Mouse (Mus musculus): ENCODE data around the gene Tmem150a. TPM values are rescaled to one million over a fixed set of nuclear protein-coding genes. Genes with fewer than 3 reads are reported as not detected.

Gene Tmem150a
- polyA plus RNA-seq, 1 experiment from 2014 or later: 9.2 TPM

GRCm38 (mm10) chr6:72364985-72365384, 9.7 kb downstream of the Tmem150a start:
- Histone ChIP-seq H3K4me1 (replicated peaks; ENCODE audit: control insufficient read depth, insufficient read depth, low read length) (0 out of 2 replicates have a peak, but pooled peaks cover 2% of the 10 kb centered on the region), H3K36me3 (ENCODE audit: control insufficient read depth, insufficient read depth, low read length) (no peaks in the 10 kb centered on the region), H3K4me2 (replicated peaks; ENCODE audit: low read depth, low read length) (no peak overlapping the region), H3K27ac (ENCODE audit: low read depth, low read length) (no peak overlapping the region), H3K4me3 (ENCODE audit: low read depth, low read length) (no peak overlapping the region), H3K27me3 (ENCODE audit: control insufficient read depth, insufficient read depth, low read length) (no peaks in the 10 kb centered on the region), H3K9ac (ENCODE audit: low read depth, low read length) (no peak overlapping the region), H3K9me3 (ENCODE audit: control insufficient read depth, low read length) (no peaks in the 10 kb centered on the region)
- DNase-seq (ENCODE audit: low spot score) (no peak), ATAC-seq (ENCODE audit: low FRiP score) (no peak)
- 68% methylated on average over 6 of the region's 6 CpGs for WGBS

GRCm38 (mm10) chr6:72366304-72366703, 11.1 kb downstream of the Tmem150a start:
- DNase-seq (ENCODE audit: low spot score) (no peak), ATAC-seq (ENCODE audit: low FRiP score) (no peak)
- no peak overlapping the region for H3K4me3 ChIP-seq (ENCODE audit: low read depth, low read length)
- H3K27ac ChIP-seq (ENCODE audit: low read depth, low read length): no peak overlapping the region
- H3K9me3 ChIP-seq (ENCODE audit: control insufficient read depth, low read length): no peaks in the 10 kb centered on the region
- H3K4me2 ChIP-seq (replicated peaks; ENCODE audit: low read depth, low read length): no peak overlapping the region
- H3K27me3 ChIP-seq (ENCODE audit: control insufficient read depth, insufficient read depth, low read length): no peaks in the 10 kb centered on the region
- 67% methylated on average over 3 of the region's 3 CpGs for WGBS
- no peaks in the 10 kb centered on the region for H3K36me3 ChIP-seq (ENCODE audit: control insufficient read depth, insufficient read depth, low read length)
- no peak overlapping the region for H3K9ac ChIP-seq (ENCODE audit: low read depth, low read length)
- 0 out of 2 replicates have a peak, but pooled peaks cover 2% of the 10 kb centered on the region for H3K4me1 ChIP-seq (replicated peaks; ENCODE audit: control insufficient read depth, insufficient read depth, low read length)

GRCm38 (mm10) chr6:72366844-72367443, 11.7 kb downstream of the Tmem150a start, which contains the start of gene Rnf181:
Gene Rnf181 (minus strand): TSS chr6:72366956.
- 79% methylated on average over 4 of the region's 4 CpGs for WGBS
- no peaks in the 10 kb centered on the region for H3K4me1 ChIP-seq (replicated peaks; ENCODE audit: control insufficient read depth, insufficient read depth, low read length)
- no peak for ATAC-seq (ENCODE audit: low FRiP score)
- H3K27me3 ChIP-seq (ENCODE audit: control insufficient read depth, insufficient read depth, low read length): no peaks in the 10 kb centered on the region
- no peak within 1 kb of the TSS for H3K27ac ChIP-seq (ENCODE audit: low read depth, low read length)
- H3K4me2 ChIP-seq (replicated peaks; ENCODE audit: low read depth, low read length): no peak within 1 kb of the TSS
- H3K4me3 ChIP-seq (ENCODE audit: low read depth, low read length): no peak within 1 kb of the TSS
- no peaks in the 10 kb centered on the region for H3K36me3 ChIP-seq (ENCODE audit: control insufficient read depth, insufficient read depth, low read length)
- DNase-seq (ENCODE audit: low spot score): no peak
- no peaks in the 10 kb centered on the region for H3K9me3 ChIP-seq (ENCODE audit: control insufficient read depth, low read length)
- no peak within 1 kb of the TSS for H3K9ac ChIP-seq (ENCODE audit: low read depth, low read length)

DNA sequence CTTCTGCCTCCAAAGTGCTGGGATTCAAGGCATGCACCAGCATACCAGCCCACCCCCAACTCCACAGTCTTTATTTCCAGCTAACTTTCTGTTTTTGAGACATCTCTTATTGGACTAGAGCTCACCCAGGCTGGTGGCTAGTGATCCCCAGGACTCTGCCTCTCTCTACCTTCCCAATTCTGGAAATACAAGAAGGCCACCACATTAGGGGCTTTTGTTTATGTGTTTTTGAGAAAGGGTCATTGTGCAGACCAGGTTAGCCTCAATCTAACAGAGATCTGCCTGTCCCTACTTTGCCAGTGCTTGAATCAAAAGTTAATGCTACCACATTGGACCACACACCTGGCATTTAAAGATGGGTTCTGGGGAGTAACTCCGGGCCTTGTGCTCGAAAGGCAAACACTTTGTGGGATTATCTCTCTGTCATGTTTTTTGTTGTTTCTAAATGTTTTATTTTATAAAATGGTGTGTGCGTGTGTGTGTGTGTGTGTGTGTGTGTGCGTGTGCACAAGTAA, 12.3 kb downstream of the Tmem150a start:
- no peaks in the 10 kb centered on the region for H3K27me3 ChIP-seq (ENCODE audit: control insufficient read depth, insufficient read depth, low read length)
- H3K4me2 ChIP-seq (replicated peaks; ENCODE audit: low read depth, low read length): no peak overlapping the region
- H3K27ac ChIP-seq (ENCODE audit: low read depth, low read length): no peak overlapping the region
- DNase-seq (ENCODE audit: low spot score) (no peak), ATAC-seq (ENCODE audit: low FRiP score) (no peak)
- 90% methylated on average over 4 of the region's 4 CpGs for WGBS
- no peak overlapping the region for H3K4me3 ChIP-seq (ENCODE audit: low read depth, low read length)
- no peaks in the 10 kb centered on the region for H3K9me3 ChIP-seq (ENCODE audit: control insufficient read depth, low read length)
- no peaks in the 10 kb centered on the region for H3K36me3 ChIP-seq (ENCODE audit: control insufficient read depth, insufficient read depth, low read length)
- no peaks in the 10 kb centered on the region for H3K4me1 ChIP-seq (replicated peaks; ENCODE audit: control insufficient read depth, insufficient read depth, low read length)
- H3K9ac ChIP-seq (ENCODE audit: low read depth, low read length): no peak overlapping the region

GRCm38 (mm10) chr6:72369557-72369956, 14.3 kb downstream of the Tmem150a start:
- WGBS: 79% methylated on average over 4 of the region's 4 CpGs

DNA sequence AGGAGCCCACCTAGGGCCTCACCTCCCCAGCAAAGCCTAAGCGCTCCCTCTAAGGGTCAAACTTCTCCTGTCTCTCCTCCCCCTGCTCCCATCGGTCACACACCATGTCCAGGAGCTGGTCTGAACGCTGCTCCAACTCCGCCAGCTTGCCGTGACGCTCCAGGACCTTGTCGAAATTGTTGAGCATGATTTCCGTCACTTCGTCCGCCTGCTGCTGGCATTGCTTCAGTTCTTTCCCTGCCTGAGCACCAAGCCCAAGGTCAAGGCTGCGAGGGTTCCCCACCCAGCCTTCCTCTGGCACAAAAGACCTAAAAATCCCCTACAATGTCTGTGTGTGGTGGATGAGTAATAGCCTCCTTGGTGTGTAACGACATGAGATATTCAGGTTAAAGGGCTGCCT, 14.8 kb downstream of the Tmem150a start:
- ATAC-seq (ENCODE audit: low FRiP score) (no peak), DNase-seq (ENCODE audit: low spot score) (no peak)
- H3K4me1 ChIP-seq (replicated peaks; ENCODE audit: control insufficient read depth, insufficient read depth, low read length): no peaks in the 10 kb centered on the region
- no peaks in the 10 kb centered on the region for H3K36me3 ChIP-seq (ENCODE audit: control insufficient read depth, insufficient read depth, low read length)
- no peak overlapping the region for H3K9ac ChIP-seq (ENCODE audit: low read depth, low read length)
- no peak overlapping the region for H3K4me3 ChIP-seq (ENCODE audit: low read depth, low read length)
- WGBS: 85% methylated on average over 12 of the region's 12 CpGs
- H3K27ac ChIP-seq (ENCODE audit: low read depth, low read length): no peak overlapping the region
- H3K4me2 ChIP-seq (replicated peaks; ENCODE audit: low read depth, low read length): no peak overlapping the region
- no peaks in the 10 kb centered on the region for H3K27me3 ChIP-seq (ENCODE audit: control insufficient read depth, insufficient read depth, low read length)
- no peaks in the 10 kb centered on the region for H3K9me3 ChIP-seq (ENCODE audit: control insufficient read depth, low read length)

More at GRCm38 (mm10) chr6:72369557-72369956, 14.3 kb downstream of the Tmem150a start:
- no peak overlapping the region for H3K4me2 ChIP-seq (replicated peaks; ENCODE audit: low read depth, low read length)
- ATAC-seq (ENCODE audit: low FRiP score): no peak
- H3K27me3 ChIP-seq (ENCODE audit: control insufficient read depth, insufficient read depth, low read length): no peaks in the 10 kb centered on the region
- H3K4me3 ChIP-seq (ENCODE audit: low read depth, low read length): no peak overlapping the region
- no peak overlapping the region for H3K27ac ChIP-seq (ENCODE audit: low read depth, low read length)
- H3K36me3 ChIP-seq (ENCODE audit: control insufficient read depth, insufficient read depth, low read length): no peaks in the 10 kb centered on the region
- DNase-seq (ENCODE audit: low spot score): no peak
- no peak overlapping the region for H3K9ac ChIP-seq (ENCODE audit: low read depth, low read length)
- no peaks in the 10 kb centered on the region for H3K9me3 ChIP-seq (ENCODE audit: control insufficient read depth, low read length)
- H3K4me1 ChIP-seq (replicated peaks; ENCODE audit: control insufficient read depth, insufficient read depth, low read length): no peaks in the 10 kb centered on the region

- DNase-seq (ENCODE audit: low spot score) (no peak), ATAC-seq (ENCODE audit: low FRiP score) (no peak)
- no peak overlapping the region for H3K4me3 ChIP-seq (ENCODE audit: low read depth, low read length)
- WGBS: 57% methylated on average over 5 of the region's 5 CpGs
- no peak overlapping the region for H3K27ac ChIP-seq (ENCODE audit: low read depth, low read length)
- no peak overlapping the region for H3K4me2 ChIP-seq (replicated peaks; ENCODE audit: low read depth, low read length)
- no peaks in the 10 kb centered on the region for H3K4me1 ChIP-seq (replicated peaks; ENCODE audit: control insufficient read depth, insufficient read depth, low read length)
- no peaks in the 10 kb centered on the region for H3K27me3 ChIP-seq (ENCODE audit: control insufficient read depth, insufficient read depth, low read length)
- H3K9me3 ChIP-seq (ENCODE audit: control insufficient read depth, low read length): no peaks in the 10 kb centered on the region
- no peaks in the 10 kb centered on the region for H3K36me3 ChIP-seq (ENCODE audit: control insufficient read depth, insufficient read depth, low read length)
- H3K9ac ChIP-seq (ENCODE audit: low read depth, low read length): peak overlapping the region; percentile 27; the same call in 1 of the 2 replicates
These were observed 15.9 kb downstream of the Tmem150a start for GRCm38 (mm10) chr6:72371147-72371546.

DNA sequence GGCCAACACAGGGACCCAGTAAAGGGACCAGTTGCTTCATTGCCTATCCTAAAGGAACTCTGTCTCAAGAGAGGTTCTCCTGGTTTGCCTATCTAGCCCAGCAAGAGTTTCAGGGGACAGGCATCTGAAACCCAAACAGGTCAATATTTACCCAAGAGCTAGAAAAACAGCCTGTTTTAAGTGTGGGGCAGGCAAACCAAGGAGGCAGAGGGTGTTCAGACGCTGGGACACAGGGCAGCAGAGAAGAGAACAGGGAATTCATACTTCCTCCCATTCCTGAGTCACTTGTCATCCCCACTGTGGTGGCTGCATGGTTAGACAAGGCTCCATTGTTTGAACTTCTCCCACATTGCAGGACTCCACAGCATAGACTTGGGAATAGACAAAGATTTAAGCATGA, 16.3 kb downstream of the Tmem150a start:
- Histone ChIP-seq H3K9me3 (ENCODE audit: control insufficient read depth, low read length) (no peaks in the 10 kb centered on the region), H3K4me2 (replicated peaks; ENCODE audit: low read depth, low read length) (no peak overlapping the region), H3K27me3 (ENCODE audit: control insufficient read depth, insufficient read depth, low read length) (no peaks in the 10 kb centered on the region), H3K4me1 (replicated peaks; ENCODE audit: control insufficient read depth, insufficient read depth, low read length) (no peaks in the 10 kb centered on the region), H3K9ac (ENCODE audit: low read depth, low read length) (peak overlapping the region; percentile 27; the same call in 1 of the 2 replicates), H3K27ac (ENCODE audit: low read depth, low read length) (no peak overlapping the region), H3K36me3 (ENCODE audit: control insufficient read depth, insufficient read depth, low read length) (no peaks in the 10 kb centered on the region), H3K4me3 (ENCODE audit: low read depth, low read length) (no peak overlapping the region)
- ATAC-seq (ENCODE audit: low FRiP score): no peak
- WGBS: 42% methylated on average over 1 of the region's 1 CpGs
- DNase-seq (ENCODE audit: low spot score): no peak

GRCm38 (mm10) chr6:72373184-72373583, 17.9 kb downstream of the Tmem150a start:
- H3K27ac ChIP-seq (ENCODE audit: low read depth, low read length): no peak overlapping the region
- H3K36me3 ChIP-seq (ENCODE audit: control insufficient read depth, insufficient read depth, low read length): no peaks in the 10 kb centered on the region
- no peaks in the 10 kb centered on the region for H3K9me3 ChIP-seq (ENCODE audit: control insufficient read depth, low read length)
- 91% methylated on average over 4 of the region's 4 CpGs for WGBS
- H3K4me2 ChIP-seq (replicated peaks; ENCODE audit: low read depth, low read length): no peak overlapping the region
- no peaks in the 10 kb centered on the region for H3K27me3 ChIP-seq (ENCODE audit: control insufficient read depth, insufficient read depth, low read length)
- no peak overlapping the region for H3K4me3 ChIP-seq (ENCODE audit: low read depth, low read length)
- H3K9ac ChIP-seq (ENCODE audit: low read depth, low read length): no peak overlapping the region
- no peaks in the 10 kb centered on the region for H3K4me1 ChIP-seq (replicated peaks; ENCODE audit: control insufficient read depth, insufficient read depth, low read length)
- ATAC-seq (ENCODE audit: low FRiP score) (no peak), DNase-seq (ENCODE audit: low spot score) (no peak)
